Mouse (Mus musculus): Measurements from ENCODE around the gene Msrb1.
"Not testable (repeated sequence)": the region's sequence is repeated elsewhere in the genome, so short reads cannot be mapped to it uniquely, and the experiment has no call there.

Gene Msrb1

GRCm38 (mm10) chr17:24719494-24720222, 16.8 kb upstream of the Msrb1 start:
- DNase-seq (ENCODE audit: low read depth, low spot score) = peak; percentile 100

GRCm38 (mm10) chr17:24720616-24721015, 15.8 kb upstream of the Msrb1 start:
- not testable (repeated sequence) for DNase-seq (ENCODE audit: low read depth, low spot score)

GRCm38 (mm10) chr17:24721383-24721955, 15.0 kb upstream of the Msrb1 start:
- DNase-seq (ENCODE audit: low read depth, low spot score) = not testable (repeated sequence)

- no peak for DNase-seq (ENCODE audit: low read depth, low spot score)
Observed at GRCm38 (mm10) chr17:24722220-24722924, 14.1 kb upstream of the Msrb1 start.

- DNase-seq (ENCODE audit: low read depth, low spot score) = no peak
Observed at GRCm38 (mm10) chr17:24723122-24723880, 13.1 kb upstream of the Msrb1 start.

- DNase-seq (ENCODE audit: low read depth, low spot score) = no peak
Observed at GRCm38 (mm10) chr17:24723881-24724180, 12.6 kb upstream of the Msrb1 start.

GRCm38 (mm10) chr17:24724184-24724583, 12.3 kb upstream of the Msrb1 start, which contains the start of gene Ndufb10:
TSS of gene Ndufb10 (minus strand) at chr17:24724478.
- peak; percentile 96 for DNase-seq (ENCODE audit: low read depth, low spot score)

- DNase-seq (ENCODE audit: low read depth, low spot score) = no peak
Observed at GRCm38 (mm10) chr17:24725637-24726390, 10.6 kb upstream of the Msrb1 start.

- DNase-seq (ENCODE audit: low read depth, low spot score) = no peak
Observed at GRCm38 (mm10) chr17:24727618-24728017, 8.8 kb upstream of the Msrb1 start, which contains the start of gene Rpl3l. TSS of gene Rpl3l (plus strand) at chr17:24727820.

GRCm38 (mm10) chr17:24728184-24728583, 8.3 kb upstream of the Msrb1 start:
- no peak for DNase-seq (ENCODE audit: low read depth, low spot score)

- no peak for DNase-seq (ENCODE audit: low read depth, low spot score)
Observed at GRCm38 (mm10) chr17:24729067-24729466, 7.4 kb upstream of the Msrb1 start.

GRCm38 (mm10) chr17:24730787-24731186, 5.7 kb upstream of the Msrb1 start:
- no peak for DNase-seq (ENCODE audit: low read depth, low spot score)

GRCm38 (mm10) chr17:24732233-24732935, 4.1 kb upstream of the Msrb1 start:
- no peak for DNase-seq (ENCODE audit: low read depth, low spot score)

- no peak for DNase-seq (ENCODE audit: low read depth, low spot score)
Observed at GRCm38 (mm10) chr17:24733434-24734050, 2.9 kb upstream of the Msrb1 start.

- no peak for DNase-seq (ENCODE audit: low read depth, low spot score)
Observed at GRCm38 (mm10) chr17:24734513-24734912, 1.9 kb upstream of the Msrb1 start.

- DNase-seq (ENCODE audit: low read depth, low spot score) = no peak
Observed at GRCm38 (mm10) chr17:24735446-24735845, 996 bp upstream of the Msrb1 start.

GRCm38 (mm10) chr17:24737135-24737810, 831 bp downstream of the Msrb1 start:
- no peak for DNase-seq (ENCODE audit: low read depth, low spot score)

GRCm38 (mm10) chr17:24738238-24738637, 1.8 kb downstream of the Msrb1 start:
- no peak for DNase-seq (ENCODE audit: low read depth, low spot score)

- no peak for DNase-seq (ENCODE audit: low read depth, low spot score)
Observed at GRCm38 (mm10) chr17:24739926-24740325, 3.5 kb downstream of the Msrb1 start.

- peak; percentile 81 for DNase-seq (ENCODE audit: low read depth, low spot score)
Observed at GRCm38 (mm10) chr17:24742307-24742706, 5.9 kb downstream of the Msrb1 start.
